Mouse (Mus musculus) lung, postnatal 0 days (tissue): Measurements from ENCODE around the gene Znrf1.

Experiments used
- CTCF ChIP-seq: IDR thresholded peaks from 2 replicates; pipeline ENCODE4 v1.5.1; 2016; ENCODE audit warnings: antibody characterized with exemption, mild to moderate bottlenecking
- EP300 ChIP-seq: IDR thresholded peaks from 2 replicates; pipeline ENCODE4 v1.6.1; 2016; ENCODE audit warnings: antibody characterized with exemption, mild to moderate bottlenecking, control low read depth

- TF ChIP-seq CTCF (no peak), EP300 (no peak)
Measured at GRCm38 (mm10) chr8:111493176-111493575, 42.7 kb upstream of the Znrf1 start.
